Mouse (Mus musculus): ENCODE data around the gene Spint5. TPM values are rescaled to one million over a fixed set of nuclear protein-coding genes. Genes with fewer than 3 reads are reported as not detected.

Gene Spint5
- polyA plus RNA-seq (2015; fragmentation: Illumina TruSeq; extraction: RNeasy Lipid Tissue Mini Kit (QIAGEN cat#74804); ENCODE audit: low read depth, low replicate concordance): not detected

DNA sequence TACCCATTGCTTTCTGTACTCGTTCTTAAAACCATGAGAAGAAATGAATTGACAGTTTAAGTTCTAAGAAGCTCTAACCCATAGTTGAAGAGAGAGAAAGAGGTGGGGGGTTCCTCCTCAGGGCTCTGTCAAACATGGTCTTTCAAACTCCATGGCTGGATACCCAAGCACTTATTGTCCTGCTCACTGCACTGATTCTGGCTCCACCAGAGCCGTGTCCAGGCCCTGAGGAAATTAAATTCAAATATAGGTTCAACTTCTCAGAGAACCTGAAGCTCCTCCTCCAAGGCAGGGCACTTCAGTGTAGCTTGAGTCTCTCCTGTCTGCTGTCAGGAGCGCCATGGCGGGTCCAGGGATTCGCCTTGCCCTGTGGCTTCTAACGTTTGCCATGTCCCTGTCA lies at the start of gene Spint5:
Spint5 (plus strand) TSS at position 301 of the 400 bp plus-strand sequence.

DNA sequence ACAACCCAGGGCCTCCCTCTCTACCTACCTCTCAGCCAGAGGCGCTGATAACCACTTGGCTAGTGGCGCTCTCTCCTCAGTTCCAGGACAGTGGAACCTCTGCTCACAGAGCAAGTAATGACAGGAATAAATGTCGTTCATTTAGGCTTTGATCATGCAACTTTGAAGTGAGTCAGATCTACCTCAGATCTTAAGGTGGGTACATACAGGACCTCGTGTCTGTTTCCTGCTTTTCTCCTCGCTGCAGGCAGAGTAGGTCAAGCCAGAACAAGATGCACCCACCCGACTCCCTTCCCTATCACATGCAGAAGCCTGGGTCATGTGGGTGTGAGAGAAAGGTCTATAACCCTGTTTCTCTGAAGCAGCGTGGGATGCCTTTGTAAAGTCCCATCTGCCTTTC lies 41.1 kb upstream of the Spint5 start, which contains the start of gene Wfdc11:
Wfdc11 (minus strand) TSS at position 101 of the 400 bp plus-strand sequence.

DNA sequence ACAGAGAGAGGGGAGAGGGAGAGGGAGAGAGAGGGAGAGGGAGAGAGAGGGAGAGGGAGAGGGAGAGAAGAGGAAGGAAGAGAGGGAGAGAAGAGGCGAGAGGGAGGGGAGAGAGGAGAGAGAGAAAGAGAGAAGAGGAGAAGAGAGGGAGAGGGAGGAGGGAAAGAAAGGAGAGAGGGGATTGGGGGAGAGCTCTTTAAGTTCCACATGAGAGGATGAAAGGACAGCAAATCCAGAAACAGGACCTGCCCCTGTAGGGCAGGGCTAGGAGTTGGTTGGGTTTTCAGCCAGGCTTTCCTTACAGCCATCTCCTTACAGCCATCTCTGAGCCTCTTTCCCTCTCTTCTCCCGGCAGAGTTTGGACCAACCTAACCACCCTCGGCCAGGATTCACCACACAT lies 30.3 kb upstream of the Spint5 start, which contains the start of gene Wfdc13:
Wfdc13 (plus strand) TSS at position 301 of the 400 bp plus-strand sequence.

DNA sequence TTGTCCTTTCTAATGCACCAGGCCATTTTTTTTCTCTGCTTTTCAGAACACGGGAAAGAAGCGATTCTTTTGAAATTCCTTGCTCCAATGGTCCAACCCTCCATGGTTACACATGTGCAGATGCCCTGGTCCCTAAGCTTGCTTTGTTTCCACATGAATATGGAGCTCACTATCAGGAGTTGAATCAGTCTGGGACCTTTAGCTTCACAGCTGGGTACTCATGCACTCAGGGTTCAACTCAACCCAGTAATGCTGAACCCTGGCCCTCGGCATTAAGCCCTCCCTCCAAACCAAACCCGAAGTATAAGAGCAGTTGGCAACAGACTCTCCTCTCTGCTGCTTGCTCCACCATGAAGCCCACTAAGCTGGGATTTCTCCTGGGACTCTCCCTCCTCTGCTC lies 16.9 kb upstream of the Spint5 start, which contains the start of gene Spint4:
Spint4 (plus strand) TSS at position 301 of the 400 bp plus-strand sequence.

DNA sequence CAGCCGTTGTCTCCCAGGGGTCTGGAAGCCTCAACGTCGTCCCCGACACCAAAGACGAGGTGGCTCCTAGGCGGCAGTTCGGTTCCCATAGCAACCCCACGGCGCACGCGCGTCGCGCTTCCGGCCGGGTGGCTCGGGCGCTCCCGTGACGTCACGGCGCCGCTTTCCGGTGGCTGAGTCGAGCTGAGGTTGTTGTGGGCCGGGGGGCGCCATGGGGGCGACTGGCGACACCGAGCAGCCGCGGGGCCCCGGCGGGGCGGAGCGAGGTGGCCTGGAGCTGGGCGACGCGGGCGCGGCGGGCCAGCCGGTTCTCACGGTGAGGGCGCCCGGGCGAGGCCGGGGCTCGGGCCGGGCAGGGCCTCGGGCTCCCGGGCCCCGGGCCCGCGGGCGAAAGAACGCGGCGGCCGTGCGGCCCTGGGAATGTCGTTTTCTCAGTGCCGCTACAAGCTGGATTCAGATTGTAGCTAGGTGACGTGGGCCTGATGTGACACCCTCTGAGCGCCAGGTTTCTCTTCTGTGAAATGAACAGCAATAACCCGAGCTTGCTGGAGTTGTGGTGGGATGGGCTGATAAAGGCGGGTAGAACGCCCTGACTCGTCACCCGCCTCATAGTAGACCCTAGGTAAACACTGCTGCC lies 30.9 kb downstream of the Spint5 start, which contains the start of the genes Wfdc3 and Dnttip1:
Wfdc3 (minus strand) TSS at position 89 of the 637 bp plus-strand sequence.
Dnttip1 (plus strand) TSS at position 141 of the 637 bp plus-strand sequence.

Other genes with a start within 250 kb of the Spint5 start
- gene Trp53tg5, start 241.6 kb upstream of the Spint5 start, polyA plus RNA-seq (2015; fragmentation: Illumina TruSeq; extraction: RNeasy Lipid Tissue Mini Kit (QIAGEN cat#74804); ENCODE audit: low read depth, low replicate concordance): not detected
- gene Dbndd2, start 229.2 kb upstream of the Spint5 start, polyA plus RNA-seq (2015; fragmentation: Illumina TruSeq; extraction: RNeasy Lipid Tissue Mini Kit (QIAGEN cat#74804); ENCODE audit: low read depth, low replicate concordance): 233 TPM
- 56.1 TPM for gene Pigt, start 217.8 kb upstream of the Spint5 start, polyA plus RNA-seq (2015; fragmentation: Illumina TruSeq; extraction: RNeasy Lipid Tissue Mini Kit (QIAGEN cat#74804); ENCODE audit: low read depth, low replicate concordance)
- gene Wfdc2, start 152.9 kb upstream of the Spint5 start, polyA plus RNA-seq (2015; fragmentation: Illumina TruSeq; extraction: RNeasy Lipid Tissue Mini Kit (QIAGEN cat#74804); ENCODE audit: low read depth, low replicate concordance): 2.5 TPM
- gene Spint3, start 141.8 kb upstream of the Spint5 start, polyA plus RNA-seq (2015; fragmentation: Illumina TruSeq; extraction: RNeasy Lipid Tissue Mini Kit (QIAGEN cat#74804); ENCODE audit: low read depth, low replicate concordance): not detected
- not detected for gene Wfdc6a, start 129.9 kb upstream of the Spint5 start, polyA plus RNA-seq (2015; fragmentation: Illumina TruSeq; extraction: RNeasy Lipid Tissue Mini Kit (QIAGEN cat#74804); ENCODE audit: low read depth, low replicate concordance)
- gene Eppin, start 121.7 kb upstream of the Spint5 start, polyA plus RNA-seq (2015; fragmentation: Illumina TruSeq; extraction: RNeasy Lipid Tissue Mini Kit (QIAGEN cat#74804); ENCODE audit: low read depth, low replicate concordance): not detected
- not detected for gene Wfdc6b, start 101.8 kb upstream of the Spint5 start, polyA plus RNA-seq (2015; fragmentation: Illumina TruSeq; extraction: RNeasy Lipid Tissue Mini Kit (QIAGEN cat#74804); ENCODE audit: low read depth, low replicate concordance)
- gene Wfdc8, start 101.7 kb upstream of the Spint5 start, polyA plus RNA-seq (2015; fragmentation: Illumina TruSeq; extraction: RNeasy Lipid Tissue Mini Kit (QIAGEN cat#74804); ENCODE audit: low read depth, low replicate concordance): not detected
- gene Wfdc16, start 76.5 kb upstream of the Spint5 start, polyA plus RNA-seq (2015; fragmentation: Illumina TruSeq; extraction: RNeasy Lipid Tissue Mini Kit (QIAGEN cat#74804); ENCODE audit: low read depth, low replicate concordance): not detected
- not detected for gene Wfdc10, start 59.3 kb upstream of the Spint5 start, polyA plus RNA-seq (2015; fragmentation: Illumina TruSeq; extraction: RNeasy Lipid Tissue Mini Kit (QIAGEN cat#74804); ENCODE audit: low read depth, low replicate concordance)
- not detected for gene Wfdc9, start 58.7 kb upstream of the Spint5 start, polyA plus RNA-seq (2015; fragmentation: Illumina TruSeq; extraction: RNeasy Lipid Tissue Mini Kit (QIAGEN cat#74804); ENCODE audit: low read depth, low replicate concordance)
- not detected for gene Wfdc11, start 41.2 kb upstream of the Spint5 start, polyA plus RNA-seq (2015; fragmentation: Illumina TruSeq; extraction: RNeasy Lipid Tissue Mini Kit (QIAGEN cat#74804); ENCODE audit: low read depth, low replicate concordance)
- not detected for gene Wfdc13, start 30.2 kb upstream of the Spint5 start, polyA plus RNA-seq (2015; fragmentation: Illumina TruSeq; extraction: RNeasy Lipid Tissue Mini Kit (QIAGEN cat#74804); ENCODE audit: low read depth, low replicate concordance)
- not detected for gene Spint4, start 16.8 kb upstream of the Spint5 start, polyA plus RNA-seq (2015; fragmentation: Illumina TruSeq; extraction: RNeasy Lipid Tissue Mini Kit (QIAGEN cat#74804); ENCODE audit: low read depth, low replicate concordance)
- 3.3 TPM for gene Wfdc3, start 30.6 kb downstream of the Spint5 start, polyA plus RNA-seq (2015; fragmentation: Illumina TruSeq; extraction: RNeasy Lipid Tissue Mini Kit (QIAGEN cat#74804); ENCODE audit: low read depth, low replicate concordance)
- gene Dnttip1, start 30.7 kb downstream of the Spint5 start, polyA plus RNA-seq (2015; fragmentation: Illumina TruSeq; extraction: RNeasy Lipid Tissue Mini Kit (QIAGEN cat#74804); ENCODE audit: low read depth, low replicate concordance): 27.1 TPM
- gene Ube2c, start 54.6 kb downstream of the Spint5 start, polyA plus RNA-seq (2015; fragmentation: Illumina TruSeq; extraction: RNeasy Lipid Tissue Mini Kit (QIAGEN cat#74804); ENCODE audit: low read depth, low replicate concordance): 1.4 TPM
- 2.1 TPM for gene Tnnc2, start 64.7 kb downstream of the Spint5 start, polyA plus RNA-seq (2015; fragmentation: Illumina TruSeq; extraction: RNeasy Lipid Tissue Mini Kit (QIAGEN cat#74804); ENCODE audit: low read depth, low replicate concordance)
- 39.8 TPM for gene Snx21, start 70.5 kb downstream of the Spint5 start, polyA plus RNA-seq (2015; fragmentation: Illumina TruSeq; extraction: RNeasy Lipid Tissue Mini Kit (QIAGEN cat#74804); ENCODE audit: low read depth, low replicate concordance)
- gene Acot8, start 89.6 kb downstream of the Spint5 start, polyA plus RNA-seq (2015; fragmentation: Illumina TruSeq; extraction: RNeasy Lipid Tissue Mini Kit (QIAGEN cat#74804); ENCODE audit: low read depth, low replicate concordance): 20.2 TPM
- gene Zswim3, start 89.8 kb downstream of the Spint5 start, polyA plus RNA-seq (2015; fragmentation: Illumina TruSeq; extraction: RNeasy Lipid Tissue Mini Kit (QIAGEN cat#74804); ENCODE audit: low read depth, low replicate concordance): 6.9 TPM
- 18.1 TPM for gene Zswim1, start 107.4 kb downstream of the Spint5 start, polyA plus RNA-seq (2015; fragmentation: Illumina TruSeq; extraction: RNeasy Lipid Tissue Mini Kit (QIAGEN cat#74804); ENCODE audit: low read depth, low replicate concordance)
- not detected for gene Spata25, start 113.2 kb downstream of the Spint5 start, polyA plus RNA-seq (2015; fragmentation: Illumina TruSeq; extraction: RNeasy Lipid Tissue Mini Kit (QIAGEN cat#74804); ENCODE audit: low read depth, low replicate concordance)
- gene Ctsa, start 117.6 kb downstream of the Spint5 start, polyA plus RNA-seq (2015; fragmentation: Illumina TruSeq; extraction: RNeasy Lipid Tissue Mini Kit (QIAGEN cat#74804); ENCODE audit: low read depth, low replicate concordance): 111 TPM
- 2.1 TPM for gene Neurl2, start 118.2 kb downstream of the Spint5 start, polyA plus RNA-seq (2015; fragmentation: Illumina TruSeq; extraction: RNeasy Lipid Tissue Mini Kit (QIAGEN cat#74804); ENCODE audit: low read depth, low replicate concordance)
- gene Pltp, start 142.4 kb downstream of the Spint5 start, polyA plus RNA-seq (2015; fragmentation: Illumina TruSeq; extraction: RNeasy Lipid Tissue Mini Kit (QIAGEN cat#74804); ENCODE audit: low read depth, low replicate concordance): 91.8 TPM
- 38.3 TPM for gene Pcif1, start 164.0 kb downstream of the Spint5 start, polyA plus RNA-seq (2015; fragmentation: Illumina TruSeq; extraction: RNeasy Lipid Tissue Mini Kit (QIAGEN cat#74804); ENCODE audit: low read depth, low replicate concordance)
- 15.6 TPM for gene Zfp335, start 196.5 kb downstream of the Spint5 start, polyA plus RNA-seq (2015; fragmentation: Illumina TruSeq; extraction: RNeasy Lipid Tissue Mini Kit (QIAGEN cat#74804); ENCODE audit: low read depth, low replicate concordance)
- gene Mmp9, start 225.5 kb downstream of the Spint5 start, polyA plus RNA-seq (2015; fragmentation: Illumina TruSeq; extraction: RNeasy Lipid Tissue Mini Kit (QIAGEN cat#74804); ENCODE audit: low read depth, low replicate concordance): 1.7 TPM
- gene Slc12a5, start 245.5 kb downstream of the Spint5 start, polyA plus RNA-seq (2015; fragmentation: Illumina TruSeq; extraction: RNeasy Lipid Tissue Mini Kit (QIAGEN cat#74804); ENCODE audit: low read depth, low replicate concordance): 298 TPM

Measured in brain, adult 10 weeks (tissue).